Mouse (Mus musculus): Measurements from ENCODE around the gene Plek.

The Plek gene

DNA sequence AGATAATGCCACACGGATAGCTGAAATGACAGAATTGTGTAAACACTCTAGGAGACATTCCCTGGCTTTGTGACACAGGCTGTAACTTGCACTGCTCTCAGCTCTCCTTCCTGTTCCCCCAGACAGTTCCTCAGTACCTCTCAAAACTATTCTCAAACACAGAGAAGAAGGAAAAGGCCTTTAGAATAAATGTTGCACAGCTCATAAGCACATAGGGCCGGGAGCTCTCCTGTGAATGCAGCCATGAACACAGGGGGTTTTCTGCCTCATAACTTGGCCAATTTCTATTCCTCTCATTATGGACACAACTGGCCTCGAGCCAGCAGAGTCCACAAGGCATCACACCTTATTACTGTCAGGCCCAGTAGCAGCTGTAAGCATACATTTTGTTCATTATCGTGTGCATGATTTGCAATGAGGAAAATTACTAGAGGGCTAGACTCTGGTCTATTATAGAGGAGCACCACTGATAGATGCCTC lies 110.2 kb downstream of the Plek start:
- no peak for DNase-seq

DNA sequence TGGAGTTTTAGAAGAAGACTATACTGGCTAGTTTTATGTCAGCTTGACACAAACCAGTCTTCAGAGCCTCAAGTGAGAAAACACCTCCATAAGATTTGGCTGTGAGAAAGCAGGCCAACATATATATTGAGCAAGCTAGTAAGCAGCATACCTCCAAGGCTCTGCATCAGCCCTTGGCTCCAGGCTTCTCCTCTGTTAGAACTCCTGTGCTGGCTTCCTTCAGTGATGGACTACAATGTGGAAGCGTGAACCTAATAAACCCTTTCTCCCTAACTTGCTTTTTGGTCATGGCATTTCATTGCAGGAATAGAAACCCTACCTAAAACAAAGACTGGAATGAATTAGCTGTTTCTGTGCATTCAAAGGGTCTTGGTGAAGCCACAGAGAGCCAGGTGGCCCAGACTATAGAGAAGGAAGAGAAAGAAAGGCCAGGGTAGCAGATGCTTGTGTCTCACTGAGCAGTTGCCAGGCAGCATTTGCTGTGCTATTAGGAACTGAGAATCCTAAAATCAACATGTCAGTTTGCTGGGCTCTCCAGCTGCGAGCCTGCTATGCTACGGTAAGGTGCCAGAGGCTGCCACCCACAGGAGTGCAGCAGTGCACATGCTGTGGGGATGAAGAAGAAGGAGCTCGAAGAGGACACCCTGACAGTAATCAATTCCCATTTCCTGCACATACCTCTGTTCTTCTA lies 110.9 kb downstream of the Plek start:
- DNase-seq, result no peak

DNA sequence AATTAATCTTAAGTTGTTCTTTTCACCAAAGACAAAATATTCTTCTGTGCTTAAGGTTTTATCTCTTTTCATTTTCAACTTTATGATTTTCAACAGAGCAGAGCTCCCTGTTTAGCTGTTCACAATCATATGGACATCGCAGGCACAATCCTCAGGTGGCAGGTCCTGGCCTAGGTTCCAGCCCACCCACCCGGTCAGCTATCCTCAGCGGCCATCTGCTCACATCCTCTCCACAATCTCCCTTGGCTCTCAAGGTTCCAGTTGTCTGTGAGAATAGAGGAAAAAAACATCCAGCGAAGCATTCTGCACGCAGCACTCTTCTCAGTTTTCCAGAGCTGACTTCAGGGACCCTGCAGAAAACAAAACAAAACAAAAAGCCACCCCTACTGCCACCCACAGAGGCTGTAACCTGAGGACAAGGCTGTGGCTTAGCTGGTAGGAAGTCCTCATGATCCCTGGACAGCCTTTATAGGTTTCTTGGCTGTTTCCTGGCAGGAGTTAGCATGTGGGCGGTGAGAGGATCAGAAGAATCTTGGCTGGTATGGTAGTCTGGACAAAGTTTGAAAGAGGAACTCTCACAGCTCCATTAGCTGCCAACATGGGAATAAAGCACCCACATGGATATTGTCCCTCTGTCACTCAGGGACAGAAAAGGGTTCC lies 116.5 kb downstream of the Plek start:
- no peak for DNase-seq

DNA sequence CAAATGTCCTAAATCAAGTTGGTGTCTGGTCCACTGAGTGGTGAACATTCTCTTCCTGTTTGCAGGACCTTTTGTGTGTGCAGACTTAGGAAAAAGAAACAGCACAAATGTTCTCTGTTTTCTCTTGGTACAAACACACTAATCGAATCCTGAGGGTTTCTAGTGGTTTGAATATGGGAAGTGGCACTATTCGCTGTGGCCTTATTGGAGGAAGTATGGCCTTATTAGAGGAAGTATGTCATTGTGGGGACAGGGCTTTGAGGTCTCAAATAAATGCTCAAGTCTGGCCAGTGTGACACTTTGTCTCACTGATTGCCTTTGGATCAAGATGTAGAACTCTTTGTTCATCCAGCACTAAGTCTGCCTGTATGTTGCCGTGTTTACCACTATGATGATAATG lies 120.0 kb downstream of the Plek start:
- no peak for DNase-seq
